Comparison of ENCODE assay signal across 24 mouse cellular contexts in the genomic region with DNA sequence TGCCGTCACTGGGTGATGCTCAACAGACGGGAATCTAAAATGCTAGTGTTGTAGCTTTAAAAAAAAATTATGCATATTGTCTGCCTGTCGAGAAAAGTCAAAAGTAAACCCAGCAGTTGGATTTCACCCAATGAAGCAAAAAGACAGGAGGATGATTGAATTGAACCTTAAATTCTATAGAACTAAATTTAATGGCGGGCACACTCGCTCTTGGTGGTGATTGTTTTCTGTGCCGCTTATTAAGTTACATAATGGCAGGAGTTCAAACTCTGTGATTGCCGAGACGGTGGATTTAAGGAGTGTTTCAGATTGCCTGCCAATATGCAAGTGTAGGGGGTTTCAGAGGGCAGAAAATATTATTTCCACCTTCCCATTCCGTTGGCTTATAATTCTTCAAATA.
DNase-seq lines count a peak whose midpoint lies in the region; ATAC-seq and TF ChIP-seq lines count a peak whose summit lies in the region.
"Had no signal": no experiment of that assay in that cellular context is flagged by ENCODE, and none has a peak within 500 bp of the region (broad histone marks: within the 10 kb centered on the region; RNA-seq: fewer than 3 reads in every experiment).

No protein-coding gene starts in this region.

- WGBS in forebrain, embryonic 13.5 days = 27% methylated on average over 9 of the region's 9 CpGs
- WGBS in forebrain, embryonic 10.5 days = 80% methylated on average over 9 of the region's 9 CpGs
- WGBS in neural tube, embryonic 14.5 days = 30% methylated on average over 9 of the region's 9 CpGs
- 18% methylated on average over 9 of the region's 9 CpGs for WGBS in forebrain, postnatal 0 days

- H3K27me3 ChIP-seq in forebrain, embryonic 13.5 days = no peaks in the 10 kb centered on the region
- H3K27me3 ChIP-seq in forebrain, embryonic 10.5 days (ENCODE audit: poor library complexity, severe bottlenecking) = peaks cover 6% of the 10 kb centered on the region
- no peaks in the 10 kb centered on the region for H3K27me3 ChIP-seq in neural tube, embryonic 14.5 days (ENCODE audit: control insufficient read depth, insufficient read depth, low read length)
- peaks cover 5% of the 10 kb centered on the region for H3K27me3 ChIP-seq in forebrain, postnatal 0 days (ENCODE audit: insufficient read depth, low read length)
- H3K27me3 ChIP-seq: CH12.LX, Patski had no signal

- peak overlapping the region; percentile 26 for H3K4me2 ChIP-seq in forebrain, embryonic 13.5 days
- peak overlapping the region; percentile 11; the same call in 1 of the 2 replicates for H3K4me2 ChIP-seq in neural tube, embryonic 14.5 days (ENCODE audit: low read depth, low read length)
- H3K4me2 ChIP-seq in forebrain, postnatal 0 days (ENCODE audit: low read depth) = peak overlapping the region; percentile 23; the same call in 1 of the 2 replicates
- H3K4me2 ChIP-seq: embryonic facial prominence, embryonic 13.5 days; heart, embryonic 11.5 days; heart, embryonic 15.5 days had no signal

- no peak overlapping the region for H3K27ac ChIP-seq in forebrain, embryonic 13.5 days
- H3K27ac ChIP-seq in forebrain, embryonic 10.5 days = no peak overlapping the region
- H3K27ac ChIP-seq in layer of hippocampus, adult 2 months = no peak overlapping the region
- H3K27ac ChIP-seq in neural tube, embryonic 14.5 days (ENCODE audit: low read depth, low read length) = no peak overlapping the region
- no peak overlapping the region for H3K27ac ChIP-seq in forebrain, postnatal 0 days (ENCODE audit: low read depth, low read length)
- H3K27ac ChIP-seq: embryonic facial prominence, embryonic 13.5 days; heart, adult 2 months; heart, embryonic 15.5 days had no signal

- ATAC-seq in forebrain, embryonic 13.5 days = no peak
- ATAC-seq in neural tube, embryonic 14.5 days (ENCODE audit: low read depth) = no peak
- ATAC-seq in forebrain, postnatal 0 days = no peak
- ATAC-seq: activated CD4-positive, CD25-positive, alpha-beta regulatory T cell, adult 4 months; intestine, embryonic 16.5 days; Patski had no signal

- no peak for TF ChIP-seq CTCF in layer of hippocampus, adult 2 months (conservative IDR thresholded peaks at IDR 0.05)
- TF ChIP-seq CTCF in forebrain, postnatal 0 days (IDR thresholded peaks at IDR 0.05; ENCODE audit: low read depth) = no peak

- H3K4me3 ChIP-seq in forebrain, embryonic 13.5 days = no peak overlapping the region
- H3K4me3 ChIP-seq in forebrain, embryonic 10.5 days = no peak overlapping the region
- H3K4me3 ChIP-seq in layer of hippocampus, adult 2 months = peak overlapping the region; percentile 17; the same call in 1 of the 2 replicates
- no peak overlapping the region for H3K4me3 ChIP-seq in neural tube, embryonic 14.5 days (ENCODE audit: low read depth, low read length)
- H3K4me3 ChIP-seq in forebrain, postnatal 0 days (ENCODE audit: low read depth, low read length) = no peak overlapping the region
- H3K4me3 ChIP-seq: embryonic facial prominence, embryonic 13.5 days; heart, adult 2 months; heart, embryonic 15.5 days had no signal

- peaks cover 41% of the 10 kb centered on the region for H3K4me1 ChIP-seq in forebrain, embryonic 13.5 days
- H3K4me1 ChIP-seq in forebrain, embryonic 10.5 days = peaks cover 26% of the 10 kb centered on the region
- H3K4me1 ChIP-seq in neural tube, embryonic 14.5 days (ENCODE audit: control insufficient read depth, insufficient read depth, low read length) = 0 out of 2 replicates have a peak, but pooled peaks cover 3% of the 10 kb centered on the region
- no peaks in the 10 kb centered on the region for H3K4me1 ChIP-seq in forebrain, postnatal 0 days (ENCODE audit: insufficient read depth)

- H3K9ac ChIP-seq in forebrain, embryonic 13.5 days = no peak overlapping the region
- H3K9ac ChIP-seq in neural tube, embryonic 14.5 days (replicated peaks; ENCODE audit: low read depth, low read length) = no peak overlapping the region
- H3K9ac ChIP-seq in forebrain, postnatal 0 days = no peak overlapping the region
- H3K9ac ChIP-seq: embryonic facial prominence, embryonic 13.5 days; heart, embryonic 15.5 days had no signal

- DNase-seq in forebrain, embryonic 10.5 days (ENCODE audit: extremely low spot score, low spot score) = no peak
- no peak for DNase-seq in layer of hippocampus, adult 2 months (ENCODE audit: low spot score in 2 of 2)
- no peak for DNase-seq in layer of hippocampus, postnatal 25 days (ENCODE audit: extremely low spot score in 1 of 2, low spot score in 1 of 2)
- no peak for DNase-seq in neural tube, embryonic 10.5 days (ENCODE audit: extremely low spot score, low spot score)
- DNase-seq in forebrain, postnatal 0 days = peak; percentile 20
- DNase-seq in cerebellum, adult 11 months = no peak
- DNase-seq: adrenal gland, adult 2 months; adrenal gland, postnatal 36 days; cerebellum, adult 11-12 months; cerebellum, adult 9-10 months; cerebellum, postnatal 25 days; gastrocnemius, postnatal 14 days; heart, adult 2 months; heart, postnatal 14 days; kidney, adult 2 months had no signal

- no peaks in the 10 kb centered on the region for H3K9me3 ChIP-seq in forebrain, embryonic 13.5 days (replicated peaks)
- H3K9me3 ChIP-seq in forebrain, embryonic 10.5 days = no peaks in the 10 kb centered on the region
- no peaks in the 10 kb centered on the region for H3K9me3 ChIP-seq in neural tube, embryonic 14.5 days (ENCODE audit: control insufficient read depth, low read length)
- no peaks in the 10 kb centered on the region for H3K9me3 ChIP-seq in forebrain, postnatal 0 days (ENCODE audit: low read length)
- H3K9me3 ChIP-seq: embryonic facial prominence, embryonic 13.5 days; heart, embryonic 15.5 days had no signal

- no peaks in the 10 kb centered on the region for H3K36me3 ChIP-seq in forebrain, embryonic 13.5 days (ENCODE audit: poor library complexity, severe bottlenecking)
- H3K36me3 ChIP-seq in forebrain, embryonic 10.5 days (replicated peaks) = peaks cover 7% of the 10 kb centered on the region; the same call in 1 of the 2 replicates
- H3K36me3 ChIP-seq in neural tube, embryonic 14.5 days (ENCODE audit: control insufficient read depth, insufficient read depth, low read length) = no peaks in the 10 kb centered on the region
- no peaks in the 10 kb centered on the region for H3K36me3 ChIP-seq in forebrain, postnatal 0 days (ENCODE audit: insufficient read depth)
- H3K36me3 ChIP-seq: embryonic facial prominence, embryonic 13.5 days; heart, embryonic 15.5 days had no signal
